Mouse (Mus musculus): ENCODE measurements around the gene Efcab14. TPM values are rescaled to one million over a fixed set of nuclear protein-coding genes. Genes with fewer than 3 reads are reported as not detected.

The Efcab14 gene
- total and polyA plus RNA-seq, 3 experiments, result 12.9 to 23.0 (median 13.5) TPM

DNA sequence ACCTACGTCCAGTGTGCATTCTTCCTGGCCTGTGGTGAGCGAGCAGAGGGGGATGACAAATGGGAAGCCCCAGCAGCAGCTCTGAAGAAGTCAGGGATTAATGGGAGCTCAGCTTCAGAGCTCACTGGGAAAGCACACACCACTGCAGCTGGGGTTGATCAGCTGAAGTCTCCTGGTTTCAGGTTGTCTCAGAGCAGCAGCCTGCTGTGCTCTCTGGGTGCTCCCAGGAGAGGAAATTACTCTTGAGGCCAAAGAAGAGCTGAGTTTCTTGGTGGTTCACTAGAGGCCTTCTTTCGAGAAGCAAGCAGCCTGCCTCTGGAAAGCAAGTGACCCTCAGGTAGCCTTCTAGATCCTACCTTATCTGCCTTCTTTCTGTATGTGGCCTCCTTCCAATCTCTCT is 83.4 kb downstream of the Efcab14 start (continued):
- TF ChIP-seq MAFK (IDR thresholded peaks at IDR 0.05; ENCODE audit: insufficient replicate concordance, low read length) (no peak), GABPA (IDR thresholded peaks at IDR 0.05; ENCODE audit: insufficient replicate concordance, low read depth, low read length) (no peak), CTCF (conservative IDR thresholded peaks at IDR 0.05 in 1 of 2, IDR thresholded peaks at IDR 0.05 in 1 of 2; ENCODE audit: low read depth in 2 of 2, low read length in 2 of 2) (no peak), USF1 (IDR thresholded peaks at IDR 0.05; ENCODE audit: low read depth, low read length) (no peak), EP300 (IDR thresholded peaks at IDR 0.05; ENCODE audit: low read length) (peak; percentile 75), POLR2AphosphoS2 (IDR thresholded peaks at IDR 0.05; ENCODE audit: low read depth, low read length) (no peak), ZNF384 (IDR thresholded peaks at IDR 0.05; ENCODE audit: low read depth, low read length) (no peak), E2F4 (IDR thresholded peaks at IDR 0.05; ENCODE audit: insufficient replicate concordance, low read depth, low read length) (no peak), MYC (IDR thresholded peaks at IDR 0.05; ENCODE audit: low read depth, low read length) (no peak), UBTF (IDR thresholded peaks at IDR 0.05; ENCODE audit: low read depth, low read length) (0 out of 2 replicates have a peak, but pooled peaks have one; percentile 57)

GRCm38 (mm10) chr4:115821431-115821830 is 83.9 kb downstream of the Efcab14 start:
- in situ Hi-C loops (cut with MboI; ENCODE audit: low pct_ligation_motif_present, low pct_unique_long_range_greater_than_20kb, low sequenced_read_pairs) (loop anchor here (10.0 kb wide), 1 partner anchor 77 kb away; no protein-coding TSS in a partner anchor), dilution Hi-C loops (cut with MboI; ENCODE audit: extremely low pct_ligation_motif_present, extremely low pct_unique_long_range_greater_than_20kb, low sequenced_read_pairs) (no loop called here)
- Histone ChIP-seq H3K9me3 (replicated peaks; ENCODE audit: low read length) (no peaks in the 10 kb centered on the region), H3K27ac (ENCODE audit: insufficient read depth, low read depth) (0 out of 2 replicates have a peak overlapping the region, but pooled peaks have one; percentile 66), H3K4me1 (ENCODE audit: control insufficient read depth in 1 of 2, insufficient read depth in 2 of 2) (peaks cover 20 to 60% of the 10 kb centered on the region in 2 experiments), H3K27me3 (replicated peaks) (no peaks in the 10 kb centered on the region), H3K4me2 (ENCODE audit: insufficient read depth, low read depth, poor library complexity, severe bottlenecking) (peak overlapping the region; percentile 26; the same call in 1 of the 2 replicates), H3K4me3 (replicated peaks in 1 of 3; ENCODE audit: low read depth in 2 of 3, low read length in 2 of 3, poor library complexity in 1 of 3) (no peak overlapping the region), H3K9ac (ENCODE audit: insufficient read depth, low read depth) (0 out of 2 replicates have a peak overlapping the region, but pooled peaks have one; percentile 3), H3K79me2 (replicated peaks; ENCODE audit: control insufficient read depth, extremely low read depth, insufficient read depth, poor library complexity, severe bottlenecking) (no peaks in the 10 kb centered on the region), H3K36me3 (replicated peaks in 1 of 2; ENCODE audit: control insufficient read depth in 1 of 2, insufficient read depth in 1 of 2, low read length in 1 of 2) (peaks cover 4 to 46% of the 10 kb centered on the region in 2 experiments)
- TF ChIP-seq IRF4 (IDR thresholded peaks at IDR 0.05; ENCODE audit: low read depth, low read length), result no peak
- TF ChIP-seq HCFC1 (IDR thresholded peaks at IDR 0.05; ENCODE audit: low read depth, low read length), result no peak
- TF ChIP-seq CHD1 (IDR thresholded peaks at IDR 0.05; ENCODE audit: low read depth, low read length), result no peak
- no peak for DNase-seq (ENCODE audit: extremely low read depth)

DNA sequence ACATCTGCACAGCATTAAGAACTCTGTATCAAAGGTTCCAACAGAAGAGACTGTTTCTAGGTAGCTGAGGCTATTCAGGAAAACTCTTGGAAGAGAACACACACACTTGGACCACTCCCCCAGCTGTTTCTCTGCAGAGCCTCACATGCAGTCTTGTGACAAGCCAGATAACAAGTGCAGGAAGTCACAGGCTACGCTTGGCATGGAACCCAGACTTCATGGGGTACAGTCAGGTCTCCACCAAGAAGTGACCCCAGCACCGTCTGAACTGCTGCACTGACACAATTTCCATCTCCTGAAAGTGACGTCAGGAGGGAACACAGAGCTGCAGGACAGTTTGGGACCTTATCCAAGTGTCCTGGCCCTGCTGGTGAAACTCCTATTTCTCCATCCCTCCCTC is 84.4 kb downstream of the Efcab14 start:
- Histone ChIP-seq H3K4me2 (ENCODE audit: insufficient read depth, low read depth, poor library complexity, severe bottlenecking) (no peak overlapping the region), H3K27me3 (replicated peaks) (no peaks in the 10 kb centered on the region), H3K4me1 (ENCODE audit: control insufficient read depth in 1 of 2, insufficient read depth in 2 of 2) (peaks cover 20 to 62% of the 10 kb centered on the region in 2 experiments), H3K9ac (ENCODE audit: insufficient read depth, low read depth) (no peak overlapping the region), H3K9me3 (replicated peaks; ENCODE audit: low read length) (no peaks in the 10 kb centered on the region), H3K79me2 (replicated peaks; ENCODE audit: control insufficient read depth, extremely low read depth, insufficient read depth, poor library complexity, severe bottlenecking) (no peaks in the 10 kb centered on the region), H3K4me3 (replicated peaks in 1 of 3; ENCODE audit: low read depth in 2 of 3, low read length in 2 of 3, poor library complexity in 1 of 3) (no peak overlapping the region), H3K36me3 (replicated peaks in 1 of 2; ENCODE audit: control insufficient read depth in 1 of 2, insufficient read depth in 1 of 2, low read length in 1 of 2) (peaks cover 3 to 42% of the 10 kb centered on the region in 2 experiments), H3K27ac (ENCODE audit: insufficient read depth, low read depth) (no peak overlapping the region)
- TF ChIP-seq HCFC1 (IDR thresholded peaks at IDR 0.05; ENCODE audit: low read depth, low read length) (no peak), MAX (IDR thresholded peaks at IDR 0.05; ENCODE audit: low read length) (no peak), KAT2A (IDR thresholded peaks at IDR 0.05; ENCODE audit: insufficient replicate concordance, low read length) (no peak), RAD21 (IDR thresholded peaks at IDR 0.05; ENCODE audit: low read depth, low read length) (no peak), ETS1 (conservative IDR thresholded peaks at IDR 0.05; ENCODE audit: low read depth, low read length) (no peak), MYC (IDR thresholded peaks at IDR 0.05; ENCODE audit: low read depth, low read length) (no peak), TCF12 (IDR thresholded peaks at IDR 0.05; ENCODE audit: low read depth, low read length) (no peak), E2F4 (IDR thresholded peaks at IDR 0.05; ENCODE audit: insufficient replicate concordance, low read depth, low read length) (no peak), ZMIZ1 (IDR thresholded peaks at IDR 0.05; ENCODE audit: low read depth, low read length) (no peak), JUND (conservative IDR thresholded peaks at IDR 0.05; ENCODE audit: low read depth, low read length) (no peak), TBP (conservative IDR thresholded peaks at IDR 0.05; ENCODE audit: low read depth, low read length) (no peak), IRF4 (IDR thresholded peaks at IDR 0.05; ENCODE audit: low read depth, low read length) (no peak), ZC3H11A (IDR thresholded peaks at IDR 0.05; ENCODE audit: low read depth, low read length) (no peak)
- DNase-seq (ENCODE audit: extremely low read depth), result no peak
- in situ Hi-C loops (cut with MboI; ENCODE audit: low pct_ligation_motif_present, low pct_unique_long_range_greater_than_20kb, low sequenced_read_pairs), result loop anchor here (10.0 kb wide), 1 partner anchor 77 kb away; no protein-coding TSS in a partner anchor
- dilution Hi-C loops (cut with MboI; ENCODE audit: extremely low pct_ligation_motif_present, extremely low pct_unique_long_range_greater_than_20kb, low sequenced_read_pairs), result no loop called here

Data from CH12.LX (cell line).